Mouse (Mus musculus) liver, adult (tissue): ENCODE data around the gene S1pr2.

ENCODE experiments used
- GATA4 ChIP-seq: IDR thresholded peaks from 2 replicates; pipeline ENCODE4 v1.6.1; 2014; ENCODE audit warnings: mild to moderate bottlenecking, low read length; ENCODE audit not compliant: insufficient replicate concordance

S1pr2 gene

DNA sequence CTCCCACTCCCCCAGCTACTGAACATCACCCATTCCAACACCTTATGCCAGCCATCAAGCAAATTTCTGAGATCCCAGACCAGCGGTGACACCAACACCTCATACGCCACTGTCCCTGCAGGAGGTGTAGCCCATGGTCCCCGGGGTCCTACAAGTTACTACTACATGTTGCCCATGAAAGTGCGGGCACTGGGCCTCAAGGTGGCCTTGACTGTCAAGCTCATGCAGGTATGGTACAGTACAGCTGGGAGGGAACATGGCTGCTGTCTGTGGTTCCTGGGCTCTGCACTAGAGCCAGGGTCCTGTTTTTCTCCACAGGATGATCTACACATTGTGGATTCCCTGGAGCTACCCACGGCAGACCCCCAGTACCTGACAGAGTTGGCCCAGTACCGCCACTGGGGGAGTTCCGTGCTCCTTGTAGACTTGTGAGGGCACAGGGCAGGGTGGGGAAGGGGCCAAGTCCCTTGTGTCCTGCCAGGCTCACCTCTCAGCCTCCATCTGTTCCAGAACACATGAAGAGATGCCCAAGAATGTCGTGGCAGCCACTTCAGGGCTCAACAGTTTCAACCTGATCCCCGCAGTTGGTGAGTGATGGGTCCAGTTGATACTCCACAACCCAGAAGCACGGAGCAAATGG is 30.9 kb upstream of the S1pr2 start:
- no peak for TF ChIP-seq GATA4

DNA sequence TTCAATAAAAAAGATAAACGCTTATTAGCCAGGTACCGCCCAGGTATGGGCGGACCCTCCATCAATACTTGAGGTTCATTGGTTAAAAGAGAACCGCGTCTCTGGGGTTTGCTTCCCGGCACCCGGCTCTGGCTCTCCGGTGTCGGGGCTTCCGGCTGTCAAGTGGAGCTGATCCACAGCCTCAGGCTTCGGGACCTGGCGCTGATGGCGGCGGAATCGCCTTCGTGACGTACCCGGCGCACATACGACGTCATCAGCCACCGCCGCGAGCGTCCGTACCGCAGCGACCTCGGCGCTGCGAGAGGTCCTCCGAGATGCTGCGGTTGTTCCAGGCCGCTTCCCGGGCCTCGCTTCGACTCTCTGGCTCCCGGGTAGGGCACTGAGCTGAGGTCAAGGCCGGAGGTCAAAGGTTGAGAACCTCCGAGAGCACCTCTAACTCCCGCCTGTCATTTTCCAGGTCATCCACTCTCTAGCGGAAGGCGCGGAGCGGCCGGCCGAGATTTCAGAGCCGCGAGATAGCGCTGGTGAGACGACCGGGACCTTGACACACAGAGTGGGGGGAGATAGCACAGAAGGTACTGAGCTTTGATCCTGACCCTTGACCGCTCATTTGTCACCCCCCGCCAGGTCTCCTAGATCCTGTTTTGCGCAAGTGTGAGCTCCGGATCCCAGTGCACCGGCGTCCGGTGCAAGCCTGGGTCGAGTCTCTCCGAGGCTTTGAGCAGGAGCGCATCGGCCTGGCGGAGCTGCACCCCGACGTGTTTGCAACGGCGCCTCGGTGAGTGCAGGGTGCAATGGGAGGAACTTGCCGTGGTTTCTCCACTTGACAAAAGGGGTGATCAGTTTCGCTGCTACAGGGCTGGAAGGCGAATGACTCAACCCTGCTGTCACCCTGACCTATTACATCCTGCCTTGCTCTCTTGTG is 26.3 kb upstream of the S1pr2 start, which contains the start of gene Mrpl4:
Mrpl4 (plus strand) TSS at position 112 of the 925 bp plus-strand sequence.
- peak; percentile 84; the same call in 1 of the 2 replicates for TF ChIP-seq GATA4

DNA sequence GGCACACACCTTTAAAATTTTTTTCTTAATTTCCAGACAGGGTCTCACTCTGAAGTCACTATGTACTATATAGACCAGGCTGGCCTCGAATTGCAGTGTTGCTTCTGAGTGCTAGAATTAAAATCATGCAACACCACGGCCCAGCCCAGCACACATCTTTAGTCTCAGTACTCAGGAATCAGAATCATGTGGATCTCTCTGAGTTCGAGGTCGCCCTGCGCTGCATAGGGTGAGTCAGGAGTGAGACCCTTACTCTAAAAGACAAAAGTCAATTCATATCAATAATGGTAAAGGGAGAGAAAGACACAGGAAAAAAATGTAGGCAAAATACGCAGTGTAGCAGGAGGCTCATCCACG is 25.7 kb upstream of the S1pr2 start:
- no peak for TF ChIP-seq GATA4

DNA sequence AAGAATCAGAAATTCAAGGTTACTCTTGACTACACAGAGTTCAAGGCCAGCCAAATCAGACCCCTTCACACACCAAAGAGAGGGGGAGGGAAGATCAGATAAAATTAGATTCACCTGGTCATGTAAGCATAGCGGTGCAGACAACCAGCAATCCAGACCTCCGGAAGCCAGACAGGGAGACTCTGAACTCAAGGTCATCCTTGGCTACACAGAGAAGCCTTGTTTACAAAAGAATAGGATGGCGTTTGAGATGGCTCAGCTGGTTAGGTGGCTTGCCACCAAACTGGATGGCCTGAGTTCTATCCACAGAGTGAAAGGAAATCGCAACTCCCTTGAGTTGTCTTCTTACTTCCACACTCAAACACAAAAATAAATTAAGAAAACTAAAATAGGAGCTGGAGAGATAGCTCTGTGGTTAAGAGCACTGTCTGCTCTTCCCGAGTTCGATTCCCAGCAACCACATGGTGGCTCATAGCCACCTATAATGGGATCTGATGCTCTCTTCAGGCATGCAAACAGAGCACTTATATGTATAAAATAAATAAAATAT is 25.1 kb upstream of the S1pr2 start:
- no peak for TF ChIP-seq GATA4

DNA sequence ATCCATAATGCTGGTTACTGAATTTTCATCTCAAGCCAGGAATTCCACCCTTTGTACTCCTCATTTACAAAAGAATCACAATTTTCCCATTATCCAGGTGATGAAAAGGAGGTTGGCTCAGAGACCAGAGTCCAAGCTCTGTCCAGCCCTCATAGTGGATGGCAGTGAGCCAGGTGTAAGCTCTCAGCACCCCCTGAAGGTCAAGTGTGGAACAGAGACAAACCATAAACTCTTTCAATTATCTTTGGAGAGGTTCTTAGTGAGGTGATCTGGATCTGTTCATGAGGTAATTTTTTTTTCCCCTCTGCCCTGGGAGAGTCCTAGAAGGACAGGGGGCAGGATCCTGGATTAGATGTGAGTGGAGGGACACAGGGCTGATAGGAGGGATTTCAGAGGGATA is 24.2 kb upstream of the S1pr2 start:
- TF ChIP-seq GATA4: no peak

DNA sequence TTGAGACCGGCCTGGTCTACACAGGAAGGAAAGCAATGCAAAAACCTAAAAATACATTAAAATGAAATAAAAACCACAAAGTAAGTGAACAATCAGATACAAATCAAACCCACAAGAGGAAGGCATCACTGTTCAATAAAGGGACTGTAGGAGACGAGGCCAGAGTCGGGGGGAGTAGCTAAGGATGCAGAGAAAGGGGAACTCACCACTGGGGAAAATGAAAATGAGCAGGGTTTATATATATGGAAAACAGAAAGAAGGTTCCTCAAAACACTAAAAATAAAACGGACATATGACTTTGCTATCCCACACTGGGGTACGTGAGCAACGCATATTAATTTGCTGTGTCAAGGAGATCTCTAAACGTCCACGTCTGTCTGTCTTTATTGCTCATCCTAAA is 20.5 kb upstream of the S1pr2 start:
- TF ChIP-seq GATA4: no peak

DNA sequence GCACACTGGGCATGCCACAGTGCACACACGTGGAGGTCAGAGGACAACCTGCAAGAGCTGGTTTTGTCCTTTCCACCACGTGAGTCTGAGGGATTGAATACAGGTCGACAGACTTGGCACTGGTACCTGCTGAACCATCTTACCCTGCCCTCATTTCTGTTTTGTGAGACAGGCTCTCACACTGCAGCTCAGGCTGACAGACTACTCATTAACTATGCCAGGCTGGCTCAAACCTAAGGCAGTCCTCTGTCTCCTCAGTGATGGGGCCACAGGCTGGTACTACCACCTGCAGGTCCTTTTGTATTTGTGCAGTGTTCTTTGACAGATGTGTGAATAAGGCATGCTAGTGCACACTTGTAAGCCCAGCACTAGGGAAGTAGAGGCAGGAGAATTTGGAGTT is 18.5 kb upstream of the S1pr2 start:
- no peak for TF ChIP-seq GATA4

DNA sequence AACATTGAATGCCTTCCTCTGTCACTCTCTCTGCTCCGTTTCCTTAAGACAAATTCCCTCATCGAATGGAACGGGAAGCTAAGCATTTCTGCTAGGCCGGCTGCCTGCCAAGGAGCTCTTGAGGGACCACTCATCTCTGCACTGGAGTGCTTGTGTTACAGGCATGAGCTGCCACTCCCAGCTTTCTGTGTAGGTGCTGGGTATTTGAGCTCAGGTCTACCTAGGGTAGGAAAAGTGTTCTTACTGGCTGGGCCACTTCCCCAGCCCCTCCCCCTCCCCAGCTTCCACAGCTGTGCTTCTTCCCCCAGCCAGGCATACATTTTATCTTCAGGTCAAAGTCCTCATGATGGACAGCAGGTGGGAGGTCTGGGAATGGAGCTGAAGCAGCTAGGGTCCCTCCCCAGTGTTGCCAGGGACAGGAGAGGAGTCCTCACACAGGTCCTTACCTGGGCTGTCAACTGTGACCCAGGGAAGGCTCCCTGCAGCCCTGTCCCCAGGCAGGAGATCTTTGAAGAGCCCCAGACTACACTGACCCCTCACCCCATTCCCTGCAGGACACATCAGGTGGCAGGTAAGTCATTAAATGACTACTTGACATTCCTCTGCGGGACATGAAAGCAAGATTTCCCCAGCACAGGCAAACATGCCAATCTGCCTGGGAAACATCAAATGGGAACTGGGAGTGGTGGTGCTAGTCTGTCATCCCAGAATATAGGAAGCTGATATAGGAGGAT is 16.8 kb upstream of the S1pr2 start:
- no peak for TF ChIP-seq GATA4

DNA sequence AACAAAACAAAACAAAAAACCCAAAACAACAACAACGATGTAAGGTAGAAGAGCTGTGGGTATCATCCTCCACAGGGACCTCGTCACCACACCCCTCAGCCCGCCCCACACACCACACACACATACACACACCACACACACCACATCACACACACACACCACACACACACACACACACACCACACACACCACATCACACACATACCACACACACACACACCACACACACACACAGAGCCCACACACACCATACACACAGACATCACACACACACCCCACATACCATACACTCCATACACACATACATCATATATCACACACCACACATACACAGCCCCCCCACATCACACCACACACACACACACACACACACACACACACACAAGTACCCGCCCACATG is 15.0 kb upstream of the S1pr2 start:
- TF ChIP-seq GATA4: no peak

DNA sequence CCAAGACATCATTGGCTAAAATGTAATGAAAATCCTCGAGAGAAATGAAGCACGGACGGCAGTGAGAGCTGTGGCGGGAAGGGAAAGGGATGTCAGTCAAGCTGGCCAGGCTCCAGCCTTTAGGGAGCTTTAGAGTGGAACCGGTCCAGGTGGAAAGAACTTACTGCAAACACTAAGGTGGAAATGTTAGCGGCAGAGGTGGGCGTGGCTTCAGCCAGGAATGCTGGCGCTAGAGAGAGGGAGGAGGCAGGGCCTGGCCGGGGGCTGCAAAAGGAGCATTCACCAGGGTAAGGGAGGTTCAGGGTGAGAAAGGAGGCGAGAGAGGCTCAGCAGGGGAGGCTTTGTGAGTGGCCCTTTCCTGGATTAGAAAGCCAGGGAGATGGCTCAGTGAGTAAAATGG is 14.3 kb upstream of the S1pr2 start:
- no peak for TF ChIP-seq GATA4

DNA sequence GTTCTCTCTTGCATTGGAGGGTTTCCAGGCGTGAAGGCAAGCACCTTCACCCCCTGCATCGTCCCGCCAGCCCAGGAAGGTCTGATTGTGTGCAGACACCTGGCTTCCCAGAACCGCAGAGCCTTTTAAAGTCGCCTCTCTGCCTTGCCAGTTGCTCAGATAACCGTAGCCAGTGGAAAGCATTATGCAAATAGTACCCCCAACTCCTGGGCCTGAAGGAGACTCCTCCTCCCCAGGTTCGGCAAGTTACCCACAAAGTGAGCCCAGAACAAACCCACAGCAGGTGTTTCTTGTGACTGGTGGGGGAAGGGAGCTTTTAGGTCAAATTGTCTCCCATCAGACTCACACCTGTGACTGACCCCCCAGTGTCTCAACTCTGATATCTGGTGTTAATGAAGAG is 11.4 kb upstream of the S1pr2 start:
- TF ChIP-seq GATA4: no peak

DNA sequence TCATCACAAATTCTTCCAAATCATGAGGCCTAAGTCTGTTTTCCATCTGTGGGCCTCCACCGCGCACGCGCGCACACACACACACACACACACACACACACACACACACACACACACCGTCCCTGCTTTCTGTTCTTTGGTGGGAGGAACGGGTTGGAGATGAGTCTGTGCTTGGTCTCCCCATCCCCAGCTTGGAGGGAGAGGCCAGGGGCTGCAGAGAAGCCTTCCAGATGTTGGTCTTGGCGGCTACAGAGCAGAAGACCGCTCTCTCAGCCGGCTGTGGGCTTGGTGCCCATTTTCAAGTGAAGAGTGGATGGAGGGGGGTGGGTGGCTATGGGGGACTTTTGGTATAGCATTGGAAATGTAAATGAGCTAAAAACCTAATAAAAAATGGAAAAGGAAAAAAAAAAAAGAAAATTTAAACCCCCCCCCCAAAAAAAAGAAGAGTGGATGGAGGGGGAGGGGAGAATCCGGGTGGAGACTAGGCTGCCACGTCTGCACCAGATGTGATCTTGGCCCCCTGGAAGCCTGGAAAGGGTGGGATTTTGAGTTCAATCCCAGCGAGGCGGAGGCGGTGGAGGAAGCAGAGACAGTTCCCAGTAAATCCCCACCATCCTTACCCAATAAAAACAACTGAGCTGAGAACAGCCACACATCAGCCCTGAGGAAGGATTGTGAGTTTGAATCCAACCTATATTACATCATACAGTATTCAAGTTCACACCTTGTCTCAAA is 10.5 kb upstream of the S1pr2 start:
- no peak for TF ChIP-seq GATA4

DNA sequence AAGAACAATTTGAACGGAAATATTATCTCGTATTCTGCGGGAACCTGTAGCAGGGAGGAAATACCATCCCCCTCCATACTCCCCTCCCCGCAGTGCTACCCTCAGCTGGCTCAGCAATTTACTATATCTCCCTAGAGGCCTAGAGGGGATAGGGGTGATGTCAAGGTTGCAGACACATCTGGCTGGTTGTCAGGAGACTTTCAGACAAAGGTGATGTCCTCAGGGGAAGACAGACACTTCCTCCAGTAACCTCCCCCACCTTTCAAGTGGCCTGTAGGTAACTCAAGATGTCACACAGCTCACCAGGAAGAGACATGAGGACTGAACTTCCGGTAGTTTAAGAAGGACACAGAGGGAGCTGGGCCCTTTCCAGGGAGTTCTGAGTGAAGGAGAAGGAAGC is 6.6 kb upstream of the S1pr2 start:
- TF ChIP-seq GATA4: no peak

DNA sequence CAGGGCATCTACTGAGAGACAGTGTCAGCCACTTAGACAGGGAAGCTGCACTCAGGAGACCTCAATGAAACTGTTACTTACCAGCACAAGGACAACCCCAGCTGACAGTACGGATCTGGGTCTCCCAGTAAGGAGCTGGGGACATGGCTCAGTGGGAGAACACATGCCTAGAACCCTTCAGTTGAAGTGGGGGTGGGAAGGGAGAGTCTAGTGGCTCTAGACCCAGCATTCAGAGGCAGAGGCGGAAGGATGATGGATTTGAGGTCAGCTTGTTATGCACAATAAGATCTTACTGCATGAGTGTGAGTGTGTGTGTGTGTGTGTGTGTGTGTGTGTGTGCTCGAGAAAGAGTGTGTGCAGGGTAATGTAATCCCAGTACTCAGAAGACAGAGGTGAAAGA is 5.6 kb upstream of the S1pr2 start:
- TF ChIP-seq GATA4: no peak

DNA sequence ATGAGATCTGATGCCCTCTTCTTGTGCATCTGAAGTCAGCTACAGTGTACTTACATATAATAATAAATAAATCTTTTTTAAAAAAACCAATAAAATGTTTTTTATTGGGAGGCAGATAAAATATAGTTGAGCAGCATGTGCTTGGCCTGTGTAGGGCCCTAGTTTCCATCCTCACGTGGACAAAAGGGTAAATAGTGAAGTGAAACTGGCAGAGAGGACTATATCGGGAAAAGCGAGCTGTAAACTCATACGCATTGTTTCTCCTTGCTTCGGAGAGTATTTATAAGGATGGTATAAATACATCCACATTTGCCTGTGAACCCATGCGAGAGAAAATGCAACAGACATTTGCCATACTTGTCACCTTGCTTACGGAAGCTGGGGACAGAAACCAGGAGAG is 3.2 kb upstream of the S1pr2 start:
- no peak for TF ChIP-seq GATA4
